Mouse (Mus musculus): ENCODE results near the gene Pdzrn3. TPM values are rescaled to one million over a fixed set of nuclear protein-coding genes. Genes with fewer than 3 reads are reported as not detected.

The Pdzrn3 gene
- polyA plus RNA-seq, 1 experiment from 2014 or later: 27.3 TPM

GRCm38 (mm10) chr6:101362728-101363127, 15.0 kb downstream of the Pdzrn3 start:
- WGBS: 82% methylated on average over 5 of the region's 5 CpGs
- Histone ChIP-seq H3K4me2 (ENCODE audit: low read depth) (no peak overlapping the region), H3K9me3 (ENCODE audit: control insufficient read depth, low read length) (no peaks in the 10 kb centered on the region), H3K9ac (ENCODE audit: low read length) (no peak overlapping the region), H3K27ac (ENCODE audit: low read depth, low read length) (no peak overlapping the region), H3K27me3 (ENCODE audit: control insufficient read depth, insufficient read depth, low read length) (no peaks in the 10 kb centered on the region), H3K4me3 (ENCODE audit: low read depth, low read length) (no peak overlapping the region), H3K36me3 (ENCODE audit: control insufficient read depth, insufficient read depth, low read length) (no peaks in the 10 kb centered on the region), H3K4me1 (ENCODE audit: control insufficient read depth, insufficient read depth, low read length) (0 out of 2 replicates have a peak, but pooled peaks cover 8% of the 10 kb centered on the region)
- DNase-seq (ENCODE audit: low spot score) (no peak), ATAC-seq (ENCODE audit: insufficient read depth, low FRiP score, low TSS enrichment) (no peak)

GRCm38 (mm10) chr6:101362268-101362667, 15.4 kb downstream of the Pdzrn3 start:
- no peak for ATAC-seq (ENCODE audit: insufficient read depth, low FRiP score, low TSS enrichment)
- Histone ChIP-seq H3K4me1 (ENCODE audit: control insufficient read depth, insufficient read depth, low read length) (0 out of 2 replicates have a peak, but pooled peaks cover 5% of the 10 kb centered on the region), H3K4me3 (ENCODE audit: low read depth, low read length) (no peak overlapping the region), H3K4me2 (ENCODE audit: low read depth) (no peak overlapping the region), H3K9ac (ENCODE audit: low read length) (no peak overlapping the region), H3K27me3 (ENCODE audit: control insufficient read depth, insufficient read depth, low read length) (no peaks in the 10 kb centered on the region), H3K27ac (ENCODE audit: low read depth, low read length) (no peak overlapping the region), H3K36me3 (ENCODE audit: control insufficient read depth, insufficient read depth, low read length) (no peaks in the 10 kb centered on the region), H3K9me3 (ENCODE audit: control insufficient read depth, low read length) (no peaks in the 10 kb centered on the region)
- no peak for DNase-seq (ENCODE audit: low spot score)
- 63% methylated on average over 4 of the region's 4 CpGs for WGBS

GRCm38 (mm10) chr6:101360211-101360737, 17.4 kb downstream of the Pdzrn3 start:
- Histone ChIP-seq H3K9ac (ENCODE audit: low read length) (no peak overlapping the region), H3K36me3 (ENCODE audit: control insufficient read depth, insufficient read depth, low read length) (no peaks in the 10 kb centered on the region), H3K4me2 (ENCODE audit: low read depth) (no peak overlapping the region), H3K9me3 (ENCODE audit: control insufficient read depth, low read length) (no peaks in the 10 kb centered on the region), H3K27ac (ENCODE audit: low read depth, low read length) (no peak overlapping the region), H3K4me3 (ENCODE audit: low read depth, low read length) (no peak overlapping the region), H3K27me3 (ENCODE audit: control insufficient read depth, insufficient read depth, low read length) (no peaks in the 10 kb centered on the region), H3K4me1 (ENCODE audit: control insufficient read depth, insufficient read depth, low read length) (0 out of 2 replicates have a peak, but pooled peaks cover 2% of the 10 kb centered on the region)
- ATAC-seq (ENCODE audit: insufficient read depth, low FRiP score, low TSS enrichment) (no peak), DNase-seq (ENCODE audit: low spot score) (no peak)
- 77% methylated on average over 12 of the region's 12 CpGs for WGBS

- Histone ChIP-seq H3K4me1 (ENCODE audit: control insufficient read depth, insufficient read depth, low read length) (0 out of 2 replicates have a peak, but pooled peaks cover 2% of the 10 kb centered on the region), H3K27me3 (ENCODE audit: control insufficient read depth, insufficient read depth, low read length) (no peaks in the 10 kb centered on the region), H3K27ac (ENCODE audit: low read depth, low read length) (no peak overlapping the region), H3K9ac (ENCODE audit: low read length) (no peak overlapping the region), H3K9me3 (ENCODE audit: control insufficient read depth, low read length) (no peaks in the 10 kb centered on the region), H3K4me3 (ENCODE audit: low read depth, low read length) (no peak overlapping the region), H3K36me3 (ENCODE audit: control insufficient read depth, insufficient read depth, low read length) (no peaks in the 10 kb centered on the region), H3K4me2 (ENCODE audit: low read depth) (no peak overlapping the region)
- DNase-seq (ENCODE audit: low spot score) (no peak), ATAC-seq (ENCODE audit: insufficient read depth, low FRiP score, low TSS enrichment) (no peak)
- WGBS: 71% methylated on average over 4 of the region's 4 CpGs
Observed at GRCm38 (mm10) chr6:101359646-101360045, 18.1 kb downstream of the Pdzrn3 start.

- no peak for DNase-seq (ENCODE audit: low spot score)
- Histone ChIP-seq H3K4me2 (ENCODE audit: low read depth) (no peak overlapping the region), H3K9ac (ENCODE audit: low read length) (no peak overlapping the region), H3K4me1 (ENCODE audit: control insufficient read depth, insufficient read depth, low read length) (peaks cover 2% of the 10 kb centered on the region; the same call in 1 of the 2 replicates), H3K27me3 (ENCODE audit: control insufficient read depth, insufficient read depth, low read length) (no peaks in the 10 kb centered on the region), H3K9me3 (ENCODE audit: control insufficient read depth, low read length) (no peaks in the 10 kb centered on the region), H3K4me3 (ENCODE audit: low read depth, low read length) (no peak overlapping the region), H3K36me3 (ENCODE audit: control insufficient read depth, insufficient read depth, low read length) (no peaks in the 10 kb centered on the region), H3K27ac (ENCODE audit: low read depth, low read length) (no peak overlapping the region)
- 37% methylated on average over 1 of the region's 1 CpGs for WGBS
- ATAC-seq (ENCODE audit: insufficient read depth, low FRiP score, low TSS enrichment): no peak
Observed at GRCm38 (mm10) chr6:101354887-101355286, 22.8 kb downstream of the Pdzrn3 start.

- H3K36me3 ChIP-seq (ENCODE audit: control insufficient read depth, insufficient read depth, low read length): no peaks in the 10 kb centered on the region
- no peaks in the 10 kb centered on the region for H3K9me3 ChIP-seq (ENCODE audit: control insufficient read depth, low read length)
- peaks cover 2% of the 10 kb centered on the region; the same call in 1 of the 2 replicates for H3K4me1 ChIP-seq (ENCODE audit: control insufficient read depth, insufficient read depth, low read length)
- H3K4me2 ChIP-seq (ENCODE audit: low read depth): no peak overlapping the region
- 55% methylated on average over 8 of the region's 8 CpGs for WGBS
- no peak overlapping the region for H3K4me3 ChIP-seq (ENCODE audit: low read depth, low read length)
- DNase-seq (ENCODE audit: low spot score) (no peak), ATAC-seq (ENCODE audit: insufficient read depth, low FRiP score, low TSS enrichment) (no peak)
- H3K9ac ChIP-seq (ENCODE audit: low read length): no peak overlapping the region
- H3K27ac ChIP-seq (ENCODE audit: low read depth, low read length): no peak overlapping the region
- H3K27me3 ChIP-seq (ENCODE audit: control insufficient read depth, insufficient read depth, low read length): no peaks in the 10 kb centered on the region
Observed at GRCm38 (mm10) chr6:101354230-101354881, 23.3 kb downstream of the Pdzrn3 start.

- no peaks in the 10 kb centered on the region for H3K36me3 ChIP-seq (ENCODE audit: control insufficient read depth, insufficient read depth, low read length)
- no peak overlapping the region for H3K27ac ChIP-seq (ENCODE audit: low read depth, low read length)
- H3K4me1 ChIP-seq (ENCODE audit: control insufficient read depth, insufficient read depth, low read length): peaks cover 2% of the 10 kb centered on the region; the same call in 1 of the 2 replicates
- no peaks in the 10 kb centered on the region for H3K27me3 ChIP-seq (ENCODE audit: control insufficient read depth, insufficient read depth, low read length)
- no peak overlapping the region for H3K4me2 ChIP-seq (ENCODE audit: low read depth)
- DNase-seq (ENCODE audit: low spot score) (no peak), ATAC-seq (ENCODE audit: insufficient read depth, low FRiP score, low TSS enrichment) (no peak)
- 57% methylated on average over 7 of the region's 7 CpGs for WGBS
- H3K4me3 ChIP-seq (ENCODE audit: low read depth, low read length): no peak overlapping the region
- no peaks in the 10 kb centered on the region for H3K9me3 ChIP-seq (ENCODE audit: control insufficient read depth, low read length)
- no peak overlapping the region for H3K9ac ChIP-seq (ENCODE audit: low read length)
Observed at GRCm38 (mm10) chr6:101353701-101354100, 24.0 kb downstream of the Pdzrn3 start.

- Histone ChIP-seq H3K27ac (ENCODE audit: low read depth, low read length) (no peak overlapping the region), H3K9me3 (ENCODE audit: control insufficient read depth, low read length) (no peaks in the 10 kb centered on the region), H3K36me3 (ENCODE audit: control insufficient read depth, insufficient read depth, low read length) (no peaks in the 10 kb centered on the region), H3K4me2 (ENCODE audit: low read depth) (no peak overlapping the region), H3K27me3 (ENCODE audit: control insufficient read depth, insufficient read depth, low read length) (no peaks in the 10 kb centered on the region), H3K4me3 (ENCODE audit: low read depth, low read length) (no peak overlapping the region), H3K9ac (ENCODE audit: low read length) (no peak overlapping the region), H3K4me1 (ENCODE audit: control insufficient read depth, insufficient read depth, low read length) (peaks cover 2% of the 10 kb centered on the region; the same call in 1 of the 2 replicates)
- no peak for DNase-seq (ENCODE audit: low spot score)
- 82% methylated on average over 10 of the region's 10 CpGs for WGBS
- ATAC-seq (ENCODE audit: insufficient read depth, low FRiP score, low TSS enrichment): no peak
Observed at GRCm38 (mm10) chr6:101352626-101353025, 25.1 kb downstream of the Pdzrn3 start.

GRCm38 (mm10) chr6:101351100-101351499, 26.6 kb downstream of the Pdzrn3 start:
- Histone ChIP-seq H3K4me3 (ENCODE audit: low read depth, low read length) (no peak overlapping the region), H3K36me3 (ENCODE audit: control insufficient read depth, insufficient read depth, low read length) (no peaks in the 10 kb centered on the region), H3K9me3 (ENCODE audit: control insufficient read depth, low read length) (no peaks in the 10 kb centered on the region), H3K4me1 (ENCODE audit: control insufficient read depth, insufficient read depth, low read length) (no peaks in the 10 kb centered on the region; the same call in 1 of the 2 replicates), H3K9ac (ENCODE audit: low read length) (no peak overlapping the region), H3K27ac (ENCODE audit: low read depth, low read length) (no peak overlapping the region), H3K4me2 (ENCODE audit: low read depth) (no peak overlapping the region), H3K27me3 (ENCODE audit: control insufficient read depth, insufficient read depth, low read length) (no peaks in the 10 kb centered on the region)
- no peak for DNase-seq (ENCODE audit: low spot score)
- ATAC-seq (ENCODE audit: insufficient read depth, low FRiP score, low TSS enrichment): no peak
- 95% methylated on average over 1 of the region's 1 CpGs for WGBS
